Mouse (Mus musculus) cortical plate, adult 2 months (tissue): ENCODE data around the gene Alox5ap.

Source experiments
- CTCF ChIP-seq: fragments of 200-500 bp; IDR thresholded peaks from 2 replicates; pipeline ENCODE4 v1.5.1; 2011; ENCODE audit warnings: mild to moderate bottlenecking, control low read depth, low read length; ENCODE audit not compliant: insufficient read depth; ENCODE audit errors: extremely low read depth
- POLR2A ChIP-seq: fragments of 200-500 bp; IDR thresholded peaks from 2 replicates; pipeline ENCODE4 v1.6.1; 2011; ENCODE audit warnings: mild to moderate bottlenecking, low read length, control low read depth; ENCODE audit not compliant: insufficient read depth; ENCODE audit errors: extremely low read depth

DNA sequence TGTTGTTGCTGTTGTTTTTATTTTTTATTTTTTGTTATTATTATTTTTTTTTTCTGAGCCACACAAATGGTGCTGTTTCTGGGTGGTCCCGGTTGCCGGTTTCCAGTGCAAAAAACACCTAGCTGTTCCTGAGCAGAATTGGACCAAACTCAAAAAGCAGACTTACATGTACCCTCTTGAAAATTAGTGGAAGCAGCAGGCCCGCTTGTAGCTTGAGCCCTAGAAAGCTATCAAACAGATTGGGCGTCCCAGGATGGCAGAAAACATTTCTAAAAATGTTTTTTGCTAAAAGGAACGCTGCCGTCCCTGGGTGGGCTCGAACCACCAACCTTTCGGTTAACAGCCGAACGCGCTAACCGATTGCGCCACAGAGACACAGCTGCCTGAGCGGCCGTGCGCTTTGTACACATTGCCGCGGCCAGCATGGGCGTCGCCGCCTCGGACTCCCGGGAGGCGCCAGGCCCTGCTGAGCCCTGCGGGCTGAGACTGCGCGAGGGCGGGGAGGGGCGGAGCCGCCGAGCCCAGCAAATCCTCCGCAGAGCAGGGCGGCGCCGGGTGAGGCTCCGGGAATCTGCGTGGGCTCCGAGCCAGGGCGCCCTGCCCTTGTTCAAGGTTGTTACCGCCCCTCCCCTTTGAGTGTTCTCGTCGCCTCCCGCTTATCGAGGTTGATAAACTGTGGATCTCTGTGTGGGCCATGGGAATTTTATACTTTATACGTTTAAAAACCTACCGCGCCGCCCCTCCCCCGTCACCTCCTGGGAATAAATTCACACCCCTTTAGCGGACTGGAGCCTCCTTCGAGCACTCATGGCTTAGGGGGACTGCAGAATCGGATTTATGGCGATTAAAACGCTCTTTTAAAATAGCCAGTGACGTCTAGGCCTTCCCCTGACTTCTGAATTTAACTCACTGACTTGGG lies 35.6 kb upstream of the Alox5ap start:
- TF ChIP-seq POLR2A (peak; percentile 42; the same call in 1 of the 2 replicates), CTCF (no peak)
